Mouse (Mus musculus) forebrain, embryonic 11.5 days (tissue): ENCODE data around the gene Ifna1. TPM values are rescaled to one million over a fixed set of nuclear protein-coding genes. Genes with fewer than 3 reads are reported as not detected.
"Not testable (repeated sequence)": the region's sequence is repeated elsewhere in the genome, so short reads cannot be mapped to it uniquely, and the experiment has no call there.

Experiments
- ATAC-seq: fragments of 200-750 bp; cut with Nextera tagmentation; replicated peaks from 2 replicates; pipeline ENCODE4 v1.8.0; 2017; ENCODE audit warnings: moderate TSS enrichment; ENCODE audit not compliant: low FRiP score
- DNase-seq: peaks from one replicate; pipeline ENCODE4 v3.0.0-alpha.2; 2017; ENCODE audit warnings: low spot score
- H3K27ac ChIP-seq: fragments of 300-500 bp; sonication (generic); 2 replicates; pipeline ENCODE4 v1.5.1; 2014; ENCODE audit warnings: low read depth, low read length
- H3K27me3 ChIP-seq: fragments of 300-500 bp; sonication (generic); 2 replicates; pipeline ENCODE4 v1.6.1; 2014; ENCODE audit warnings: mild to moderate bottlenecking, low read length, mixed read lengths; ENCODE audit not compliant: control insufficient read depth, insufficient read depth
- H3K36me3 ChIP-seq: fragments of 300-500 bp; sonication (generic); 2 replicates; pipeline ENCODE4 v1.6.1; 2014; ENCODE audit warnings: mild to moderate bottlenecking, low read length, moderate library complexity, mixed read lengths; ENCODE audit not compliant: control insufficient read depth, insufficient read depth
- H3K4me1 ChIP-seq: fragments of 300-500 bp; sonication (generic); replicated peaks from 2 replicates; pipeline ENCODE4 v1.6.1; 2014; ENCODE audit warnings: low read length, mixed read lengths; ENCODE audit not compliant: control insufficient read depth, insufficient read depth
- H3K4me2 ChIP-seq: fragments of 300-500 bp; sonication (generic); 2 replicates; pipeline ENCODE4 v1.6.1; 2014; ENCODE audit warnings: low read depth, mild to moderate bottlenecking, low read length, moderate library complexity, mixed read lengths; ENCODE audit not compliant: severe bottlenecking
- H3K4me3 ChIP-seq: fragments of 300-500 bp; sonication (generic); 2 replicates; pipeline ENCODE4 v1.5.1; 2014; ENCODE audit warnings: low read depth, low read length
- H3K9ac ChIP-seq: fragments of 300-500 bp; sonication (generic); 2 replicates; pipeline ENCODE4 v1.6.1; 2014; ENCODE audit warnings: low read length
- H3K9me3 ChIP-seq: fragments of 300-500 bp; sonication (generic); 2 replicates; pipeline ENCODE4 v1.6.1; 2016; ENCODE audit warnings: low read length, mixed read lengths; ENCODE audit not compliant: control insufficient read depth
- WGBS: fragments of 180-500 bp; shearing (Covaris S2); extraction: QIAGEN DNeasy Blood & Tissue Kit; methylation state at CpG from one replicate; pipeline ENCODE4 v1.1.7; 2014; 5-methylcytosine and 5-hydroxymethylcytosine counted together
- polyA plus RNA-seq: library from polyadenylated mRNA; unstranded; fragments of >200 nt; fragmentation: Nextera tagmentation; extraction: Ambion mirVana; gene quantifications from 2 replicates; pipeline ENCODE4 v1.2.1, GENCODE M21; 2014

The Ifna1 gene
- polyA plus RNA-seq, 1 experiment from 2014 or later = not detected

DNA sequence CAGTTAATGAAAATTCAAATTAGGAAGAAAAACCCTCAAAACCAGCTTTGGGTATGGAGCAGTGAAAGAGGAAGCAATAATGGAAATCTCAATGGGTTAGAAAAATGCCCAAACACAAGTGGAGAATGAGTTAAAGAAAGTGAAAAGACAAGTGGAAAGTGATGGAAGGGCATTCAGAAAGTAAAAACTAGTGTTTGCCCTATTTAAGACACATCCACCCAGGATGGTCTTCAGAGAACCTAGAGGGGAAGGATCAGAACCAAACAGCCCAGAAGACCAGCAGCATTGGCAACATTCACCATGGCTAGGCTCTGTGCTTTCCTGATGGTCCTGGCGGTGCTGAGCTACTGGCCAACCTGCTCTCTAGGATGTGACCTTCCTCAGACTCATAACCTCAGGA, 14.7 kb upstream of the Ifna1 start, which contains the start of gene Ifna5:
Gene Ifna5, plus strand, starts transcription at position 301 of the 400 bp plus-strand sequence.
- not testable (repeated sequence) for H3K4me3 ChIP-seq, H3K9me3 ChIP-seq, H3K36me3 ChIP-seq, H3K9ac ChIP-seq, H3K27ac ChIP-seq, H3K27me3 ChIP-seq, H3K4me1 ChIP-seq, DNase-seq, ATAC-seq, H3K4me2 ChIP-seq
- WGBS = 89% methylated on average over 1 of the region's 1 CpGs

GRCm38 (mm10) chr4:88838828-88839227, 11.1 kb upstream of the Ifna1 start:
- Histone ChIP-seq H3K9ac (no peak overlapping the region), H3K4me2 (no peak overlapping the region), H3K4me1 (no peaks in the 10 kb centered on the region), H3K9me3 (no peaks in the 10 kb centered on the region), H3K27me3 (no peaks in the 10 kb centered on the region), H3K27ac (no peak overlapping the region), H3K36me3 (no peaks in the 10 kb centered on the region), H3K4me3 (no peak overlapping the region)
- 40% methylated on average over 3 of the region's 3 CpGs for WGBS
- no peak for DNase-seq
- no peak for ATAC-seq

- H3K9me3 ChIP-seq = no peaks in the 10 kb centered on the region
- ATAC-seq (no peak), DNase-seq (no peak)
- no peaks in the 10 kb centered on the region for H3K4me1 ChIP-seq
- no peak overlapping the region for H3K4me2 ChIP-seq
- 81% methylated on average over 3 of the region's 3 CpGs for WGBS
- H3K27ac ChIP-seq = no peak overlapping the region
- no peaks in the 10 kb centered on the region for H3K36me3 ChIP-seq
- H3K27me3 ChIP-seq = no peaks in the 10 kb centered on the region
- no peak overlapping the region for H3K9ac ChIP-seq
- no peak overlapping the region for H3K4me3 ChIP-seq
Measured at GRCm38 (mm10) chr4:88840058-88840457, 9.8 kb upstream of the Ifna1 start.

DNA sequence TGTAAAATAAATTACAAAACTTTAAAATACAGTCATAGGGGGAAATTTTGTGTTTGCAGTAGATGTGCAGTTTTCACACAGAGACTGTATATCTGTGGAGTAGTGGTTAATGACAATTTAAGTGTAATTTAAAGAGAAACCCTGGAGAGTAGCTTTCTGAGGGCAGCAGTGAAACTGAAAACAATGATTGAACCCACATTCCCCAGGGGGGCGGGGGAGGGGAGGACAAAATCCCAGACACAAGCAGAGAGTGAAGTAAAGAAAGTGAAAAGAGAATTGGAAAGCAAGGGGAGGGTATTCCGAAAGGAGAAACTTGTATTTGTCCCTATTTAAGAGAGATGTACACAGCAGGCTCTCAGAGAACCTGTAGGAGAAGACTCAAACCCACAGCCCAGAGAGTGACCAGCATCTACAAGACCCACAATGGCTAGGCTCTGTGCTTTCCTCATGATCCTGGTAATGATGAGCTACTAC, 8.4 kb upstream of the Ifna1 start, which contains the start of gene Ifna4:
Gene Ifna4, plus strand, starts transcription at position 424 of the 474 bp plus-strand sequence.
- WGBS = 41% methylated on average over 2 of the region's 2 CpGs
- ATAC-seq = no peak

DNA sequence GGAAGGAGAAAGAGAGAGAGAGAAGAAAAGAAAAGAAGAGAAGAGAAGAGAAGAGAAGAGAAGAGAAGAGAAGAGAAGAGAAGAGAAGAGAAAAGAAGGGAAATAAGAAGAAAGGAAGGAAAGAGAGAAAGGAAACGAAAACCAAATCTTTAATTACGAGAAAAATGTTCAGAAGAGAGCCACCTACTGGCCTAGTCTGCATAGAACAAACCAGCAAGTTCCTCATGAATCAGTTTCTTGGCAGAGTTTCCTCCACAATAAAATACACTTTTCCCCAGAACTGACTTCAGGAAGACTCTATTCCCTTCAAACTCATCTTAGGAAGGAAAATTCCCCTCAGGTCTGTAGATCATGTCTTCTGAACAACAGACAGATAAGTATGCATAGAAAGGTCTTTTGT, 4.6 kb upstream of the Ifna1 start:
- H3K9me3 ChIP-seq = no peaks in the 10 kb centered on the region
- no peaks in the 10 kb centered on the region for H3K36me3 ChIP-seq
- no peaks in the 10 kb centered on the region for H3K4me1 ChIP-seq
- no peak overlapping the region for H3K27ac ChIP-seq
- no peak overlapping the region for H3K4me2 ChIP-seq
- H3K4me3 ChIP-seq = no peak overlapping the region
- no peak for DNase-seq
- no peaks in the 10 kb centered on the region for H3K27me3 ChIP-seq
- 51% methylated on average over 2 of the region's 2 CpGs for WGBS
- no peak overlapping the region for H3K9ac ChIP-seq
- ATAC-seq = no peak

More for the DNA sequence above, 8.4 kb upstream of the Ifna1 start, which contains the start of gene Ifna4:
- Histone ChIP-seq H3K27me3 (no peaks in the 10 kb centered on the region), H3K4me1 (no peaks in the 10 kb centered on the region), H3K27ac (no peak within 1 kb of the TSS), H3K36me3 (no peaks in the 10 kb centered on the region), H3K9me3 (no peaks in the 10 kb centered on the region), H3K4me2 (no peak within 1 kb of the TSS), H3K4me3 (no peak within 1 kb of the TSS), H3K9ac (no peak within 1 kb of the TSS)
- DNase-seq = no peak

- WGBS = 25% methylated on average over 4 of the region's 4 CpGs
- peak; percentile 54 for DNase-seq
- peak; percentile 91 for ATAC-seq
- H3K27ac ChIP-seq = 0 out of 2 replicates have a peak overlapping the region, but pooled peaks have one; percentile 46
- H3K4me1 ChIP-seq = peaks cover 5% of the 10 kb centered on the region; the same call in 1 of the 2 replicates
- H3K27me3 ChIP-seq = no peaks in the 10 kb centered on the region
- H3K9ac ChIP-seq = no peak overlapping the region
- no peak overlapping the region for H3K4me3 ChIP-seq
- H3K9me3 ChIP-seq = no peaks in the 10 kb centered on the region
- peak overlapping the region; percentile 24; the same call in 1 of the 2 replicates for H3K4me2 ChIP-seq
- H3K36me3 ChIP-seq = no peaks in the 10 kb centered on the region
Measured at GRCm38 (mm10) chr4:88851026-88851763, 1.3 kb downstream of the Ifna1 start.

GRCm38 (mm10) chr4:88859214-88859613, 9.3 kb downstream of the Ifna1 start:
- Histone ChIP-seq H3K9ac (no peak overlapping the region), H3K27ac (no peak overlapping the region), H3K27me3 (no peaks in the 10 kb centered on the region; the same call in 1 of the 2 replicates), H3K4me2 (no peak overlapping the region), H3K4me3 (no peak overlapping the region), H3K9me3 (no peaks in the 10 kb centered on the region), H3K4me1 (peaks cover 4% of the 10 kb centered on the region; the same call in 1 of the 2 replicates), H3K36me3 (no peaks in the 10 kb centered on the region)
- no peak for DNase-seq
- no peak for ATAC-seq

GRCm38 (mm10) chr4:88863309-88863708, 13.4 kb downstream of the Ifna1 start:
- peaks cover 2% of the 10 kb centered on the region; the same call in 1 of the 2 replicates for H3K27me3 ChIP-seq
- no peaks in the 10 kb centered on the region for H3K36me3 ChIP-seq
- H3K9ac ChIP-seq = no peak overlapping the region
- H3K9me3 ChIP-seq = no peaks in the 10 kb centered on the region
- H3K4me2 ChIP-seq = no peak overlapping the region
- H3K4me1 ChIP-seq = peaks cover 4% of the 10 kb centered on the region; the same call in 1 of the 2 replicates
- ATAC-seq (no peak), DNase-seq (no peak)
- H3K27ac ChIP-seq = no peak overlapping the region
- H3K4me3 ChIP-seq = no peak overlapping the region
- WGBS = 7% methylated on average over 7 of the region's 7 CpGs
